Mouse (Mus musculus): ENCODE results near the gene Cyct. TPM values are rescaled to one million over a fixed set of nuclear protein-coding genes. Genes with fewer than 3 reads are reported as not detected.

Gene Cyct
- not detected in 2 replicates for total RNA-seq (2017)

- ATAC-seq (replicated peaks; ENCODE audit: low read depth, poor library complexity, severe bottlenecking): no peak
Measured at GRCm38 (mm10) chr2:76360226-76360625, at the start of gene Cyct. TSS of gene Cyct (minus strand) at chr2:76360450.

- no peak for ATAC-seq (replicated peaks; ENCODE audit: low read depth, poor library complexity, severe bottlenecking)
Measured at GRCm38 (mm10) chr2:76409986-76410385, 49.7 kb upstream of the Cyct start.

GRCm38 (mm10) chr2:76409526-76409925 lies 49.3 kb upstream of the Cyct start:
- ATAC-seq (replicated peaks; ENCODE audit: low read depth, poor library complexity, severe bottlenecking): no peak

GRCm38 (mm10) chr2:76406937-76407441 lies 46.7 kb upstream of the Cyct start:
- ATAC-seq (replicated peaks; ENCODE audit: low read depth, poor library complexity, severe bottlenecking): peak; percentile 46

GRCm38 (mm10) chr2:76406151-76406936 lies 46.1 kb upstream of the Cyct start, which contains the start of gene Osbpl6:
TSS of gene Osbpl6 (plus strand) at chr2:76406508.
- peak; percentile 46 for ATAC-seq (replicated peaks; ENCODE audit: low read depth, poor library complexity, severe bottlenecking)

- no peak for ATAC-seq (replicated peaks; ENCODE audit: low read depth, poor library complexity, severe bottlenecking)
Measured at GRCm38 (mm10) chr2:76405596-76406150, 45.4 kb upstream of the Cyct start.

- no peak for ATAC-seq (replicated peaks; ENCODE audit: low read depth, poor library complexity, severe bottlenecking)
Measured at GRCm38 (mm10) chr2:76400178-76400577, 39.9 kb upstream of the Cyct start.

- no peak for ATAC-seq (replicated peaks; ENCODE audit: low read depth, poor library complexity, severe bottlenecking)
Measured at GRCm38 (mm10) chr2:76386531-76386930, 26.3 kb upstream of the Cyct start.

- no peak for ATAC-seq (replicated peaks; ENCODE audit: low read depth, poor library complexity, severe bottlenecking)
Measured at GRCm38 (mm10) chr2:76378646-76379045, 18.4 kb upstream of the Cyct start.

GRCm38 (mm10) chr2:76374544-76375206 lies 14.4 kb upstream of the Cyct start:
- no peak for ATAC-seq (replicated peaks; ENCODE audit: low read depth, poor library complexity, severe bottlenecking)

- ATAC-seq (replicated peaks; ENCODE audit: low read depth, poor library complexity, severe bottlenecking): no peak; the same call in 1 of the 2 replicates
Measured at GRCm38 (mm10) chr2:76372244-76372643, 12.0 kb upstream of the Cyct start.

- ATAC-seq (replicated peaks; ENCODE audit: low read depth, poor library complexity, severe bottlenecking): peak; percentile 33; the same call in 1 of the 2 replicates
Measured at GRCm38 (mm10) chr2:76370656-76370922, 10.3 kb upstream of the Cyct start.

- ATAC-seq (replicated peaks; ENCODE audit: low read depth, poor library complexity, severe bottlenecking): peak; percentile 83
Measured at GRCm38 (mm10) chr2:76369821-76370655, 9.8 kb upstream of the Cyct start, which contains the start of gene Rbm45. TSS of gene Rbm45 (plus strand) at chr2:76369984.

- ATAC-seq (replicated peaks; ENCODE audit: low read depth, poor library complexity, severe bottlenecking): no peak
Measured at GRCm38 (mm10) chr2:76368861-76369660, 8.8 kb upstream of the Cyct start.

GRCm38 (mm10) chr2:76367188-76367922 lies 7.1 kb upstream of the Cyct start:
- ATAC-seq (replicated peaks; ENCODE audit: low read depth, poor library complexity, severe bottlenecking): peak; percentile 43; the same call in 1 of the 2 replicates

- no peak for ATAC-seq (replicated peaks; ENCODE audit: low read depth, poor library complexity, severe bottlenecking)
Measured at GRCm38 (mm10) chr2:76365811-76366210, 5.6 kb upstream of the Cyct start.

GRCm38 (mm10) chr2:76362111-76362510 lies 1.9 kb upstream of the Cyct start:
- ATAC-seq (replicated peaks; ENCODE audit: low read depth, poor library complexity, severe bottlenecking): no peak

GRCm38 (mm10) chr2:76347839-76348238 lies 12.4 kb downstream of the Cyct start:
- ATAC-seq (replicated peaks; ENCODE audit: low read depth, poor library complexity, severe bottlenecking): no peak

- ATAC-seq (replicated peaks; ENCODE audit: low read depth, poor library complexity, severe bottlenecking): no peak
Measured at GRCm38 (mm10) chr2:76342146-76342545, 18.1 kb downstream of the Cyct start.
